Mouse (Mus musculus): ENCODE measurements around the gene Msh3.

The Msh3 gene

DNA sequence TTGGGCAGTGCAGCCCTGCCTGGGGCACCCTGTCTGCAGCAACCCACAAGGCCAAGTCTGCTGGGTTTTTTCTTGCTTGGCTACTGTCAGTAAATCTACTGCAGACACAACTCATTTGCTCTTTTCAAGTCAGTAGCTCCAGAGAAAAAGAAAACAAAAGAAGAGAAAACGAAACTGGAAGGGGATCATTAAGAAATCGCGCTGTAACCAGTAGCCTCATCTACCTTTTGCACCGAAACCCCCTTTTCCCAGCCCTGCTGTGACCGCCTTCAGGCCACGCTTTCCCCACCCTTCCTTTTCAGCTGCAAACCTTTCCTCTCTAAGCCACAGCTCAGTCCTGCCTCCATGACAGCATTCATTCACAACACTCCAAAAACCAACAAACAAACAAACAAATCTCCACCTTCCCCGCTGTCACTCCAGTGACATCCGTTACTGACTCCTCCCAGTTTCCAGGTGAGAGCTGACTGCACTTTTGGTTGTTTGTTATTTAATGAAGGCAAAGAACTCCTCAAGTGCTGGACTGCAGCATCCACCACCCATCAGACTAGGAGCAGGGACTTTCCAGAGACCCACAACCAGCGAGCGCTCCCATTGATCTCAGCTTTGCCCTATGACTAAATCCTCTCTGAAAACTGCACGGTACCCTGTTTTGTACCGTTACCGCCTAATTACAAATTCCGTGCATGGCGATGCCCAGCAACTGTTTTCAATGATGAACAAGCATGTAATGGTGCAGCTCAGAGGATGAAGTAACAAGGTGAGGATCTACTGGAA lies 22.5 kb downstream of the Msh3 start:
- DNase-seq (ENCODE audit: low read depth in 2 of 2, low spot score in 2 of 2) = no peak

- no peak for DNase-seq (ENCODE audit: low read depth in 2 of 2, low spot score in 2 of 2)
These were observed 24.2 kb downstream of the Msh3 start for GRCm38 (mm10) chr13:92330621-92331020.

- DNase-seq (ENCODE audit: low read depth in 2 of 2, low spot score in 2 of 2) = no peak
These were observed 26.8 kb downstream of the Msh3 start for GRCm38 (mm10) chr13:92328000-92328399.

- DNase-seq (ENCODE audit: low read depth in 2 of 2, low spot score in 2 of 2) = no peak
These were observed 28.8 kb downstream of the Msh3 start for GRCm38 (mm10) chr13:92326030-92326429.

DNA sequence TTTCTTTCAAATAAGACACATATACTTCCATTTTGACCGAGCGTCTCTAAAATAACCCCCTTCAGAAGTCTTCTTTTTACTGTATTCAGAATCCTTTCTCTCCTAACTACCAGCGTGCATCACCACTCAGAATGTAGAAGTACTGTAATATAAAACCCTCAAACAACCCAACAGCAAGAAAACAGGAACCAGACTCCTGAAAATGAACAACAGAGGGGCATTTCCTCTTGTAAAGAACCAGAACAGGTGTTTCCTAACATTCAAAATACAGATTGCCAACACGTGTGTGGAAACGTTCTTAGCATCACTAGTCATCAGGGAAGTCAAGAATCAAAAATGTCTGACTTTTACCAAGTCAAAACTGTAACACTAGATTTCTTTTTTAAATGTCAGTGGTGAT lies 34.0 kb downstream of the Msh3 start:
- DNase-seq (ENCODE audit: low read depth in 2 of 2, low spot score in 2 of 2) = no peak

DNA sequence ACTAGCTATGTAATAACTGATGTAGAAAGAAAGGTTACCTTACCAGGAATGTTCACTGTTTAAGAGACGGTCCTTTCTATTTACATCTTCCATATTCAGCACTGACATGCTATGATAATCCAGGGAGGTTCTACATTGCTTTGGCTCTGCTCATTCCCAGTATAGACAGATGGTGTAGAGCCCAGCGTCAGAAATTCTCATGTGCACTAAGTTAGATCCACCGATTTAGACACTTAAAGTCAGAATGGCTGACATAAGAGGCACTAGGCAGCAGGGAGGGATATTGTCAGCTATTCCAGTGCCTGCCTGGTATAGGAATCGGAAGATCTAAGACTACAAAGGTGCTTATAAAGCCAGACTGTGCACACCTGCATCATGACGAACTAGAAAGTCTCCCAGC lies 40.2 kb downstream of the Msh3 start:
- no peak for DNase-seq (ENCODE audit: low read depth in 2 of 2, low spot score in 2 of 2)

DNA sequence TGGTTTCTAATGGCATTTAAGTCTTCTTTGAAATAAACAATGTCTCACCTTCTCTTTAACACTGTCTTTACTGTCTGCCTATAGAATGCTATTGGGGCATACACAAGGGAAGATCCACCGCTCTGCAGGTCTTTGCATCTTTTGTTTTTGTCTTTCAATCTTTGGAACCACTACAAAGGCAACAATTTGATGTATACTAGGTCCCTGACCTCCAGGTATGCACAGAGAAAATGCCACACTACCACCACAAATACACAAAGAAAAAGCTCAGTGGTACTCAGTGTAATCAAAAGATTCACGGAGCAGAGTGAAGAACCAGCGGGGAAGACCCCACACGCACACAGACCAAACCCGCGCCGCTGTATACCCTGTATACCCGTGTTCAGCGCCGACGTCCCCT lies 49.1 kb downstream of the Msh3 start, which contains the start of gene Gm20379:
Gene Gm20379 (plus strand): TSS at position 301 of the 400 bp plus-strand sequence.
- DNase-seq (ENCODE audit: low read depth in 2 of 2, low spot score in 2 of 2) = no peak

DNA sequence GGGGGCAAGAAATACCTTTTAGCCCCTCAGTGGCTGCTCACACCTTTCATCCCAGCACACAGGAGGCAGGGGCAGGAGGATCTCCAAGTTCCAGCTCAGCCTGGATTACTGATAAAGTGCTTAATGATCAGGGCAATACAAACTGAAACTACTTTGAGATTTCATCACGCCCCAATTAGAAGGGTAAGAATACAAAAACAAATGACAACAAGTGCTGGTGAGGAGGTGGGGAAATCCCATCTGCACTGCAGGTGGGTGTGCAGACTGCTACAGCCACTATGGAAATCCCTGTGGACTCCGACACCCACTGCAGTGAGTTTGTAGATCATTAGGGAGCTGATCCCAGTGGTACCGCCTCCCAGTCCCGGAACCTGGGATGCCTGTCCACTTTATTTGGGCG lies 50.5 kb downstream of the Msh3 start:
- no peak for DNase-seq (ENCODE audit: low read depth in 2 of 2, low spot score in 2 of 2)

GRCm38 (mm10) chr13:92303062-92303948 lies 51.5 kb downstream of the Msh3 start:
- no peak for DNase-seq (ENCODE audit: low read depth in 2 of 2, low spot score in 2 of 2)

- no peak for DNase-seq (ENCODE audit: low read depth in 2 of 2, low spot score in 2 of 2)
These were observed 52.3 kb downstream of the Msh3 start for GRCm38 (mm10) chr13:92302466-92302865.

DNA sequence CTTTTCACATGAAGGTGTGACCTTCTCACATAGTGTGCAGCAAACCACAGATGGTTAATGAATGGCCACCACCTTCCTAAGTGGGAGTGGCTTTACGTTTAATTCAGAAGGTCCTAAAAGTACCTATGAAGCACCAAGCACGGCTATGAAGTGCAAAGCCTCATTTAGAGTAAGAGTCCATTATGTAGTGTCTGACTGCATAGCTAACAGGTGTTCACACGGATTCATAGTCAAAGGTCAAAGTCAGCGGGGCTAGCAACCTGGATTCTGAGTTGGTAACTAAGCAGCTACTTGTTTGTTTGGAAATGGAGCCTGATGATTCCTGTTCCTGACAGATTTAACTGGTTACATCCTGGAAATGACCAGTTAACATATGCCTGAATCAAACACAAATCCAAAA lies 53.0 kb downstream of the Msh3 start:
- DNase-seq (ENCODE audit: low read depth in 2 of 2, low spot score in 2 of 2) = no peak

DNA sequence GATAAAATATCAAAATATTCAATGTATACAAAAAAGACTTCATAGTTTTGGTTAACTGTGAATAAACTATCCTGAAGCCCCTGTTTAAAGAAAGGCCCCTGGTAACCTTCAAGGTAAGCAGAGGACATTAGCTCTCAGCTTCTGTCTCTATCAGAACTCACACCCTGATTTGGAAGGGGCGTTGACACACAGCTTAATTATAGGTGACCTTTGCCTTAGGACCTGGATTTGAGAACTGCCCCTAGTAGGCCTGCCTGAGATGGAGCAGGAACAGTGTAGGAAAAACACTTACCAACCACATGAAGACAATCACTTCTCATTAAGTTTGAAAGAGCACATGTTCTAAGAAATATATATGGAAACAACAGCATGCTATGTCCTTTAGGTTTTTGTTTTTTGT lies 55.3 kb downstream of the Msh3 start:
- no peak for DNase-seq (ENCODE audit: low read depth in 2 of 2, low spot score in 2 of 2)

GRCm38 (mm10) chr13:92297021-92297420 lies 57.8 kb downstream of the Msh3 start:
- DNase-seq (ENCODE audit: low read depth in 2 of 2, low spot score in 2 of 2) = no peak

GRCm38 (mm10) chr13:92296490-92296889 lies 58.3 kb downstream of the Msh3 start:
- DNase-seq (ENCODE audit: low read depth in 2 of 2, low spot score in 2 of 2) = no peak

DNA sequence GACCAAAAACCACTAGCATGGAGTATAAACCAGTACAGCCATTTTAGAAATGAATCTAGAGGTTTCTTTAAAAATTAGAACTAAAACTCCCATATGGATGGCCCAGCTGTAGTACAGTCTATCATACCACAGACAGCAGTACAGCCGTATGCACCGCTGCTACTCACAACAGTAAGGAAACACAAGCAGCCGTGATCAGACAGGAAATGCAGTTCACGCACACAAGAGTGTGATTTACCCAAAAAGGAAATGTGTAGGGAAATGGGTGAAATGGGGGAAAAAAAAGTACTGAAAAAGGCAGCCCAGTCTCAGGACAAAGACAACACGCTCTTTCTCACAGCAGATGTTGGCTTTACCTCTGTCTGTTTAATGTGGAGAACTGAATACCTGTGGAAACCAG lies 60.9 kb downstream of the Msh3 start:
- no peak for DNase-seq (ENCODE audit: low read depth in 2 of 2, low spot score in 2 of 2)

DNA sequence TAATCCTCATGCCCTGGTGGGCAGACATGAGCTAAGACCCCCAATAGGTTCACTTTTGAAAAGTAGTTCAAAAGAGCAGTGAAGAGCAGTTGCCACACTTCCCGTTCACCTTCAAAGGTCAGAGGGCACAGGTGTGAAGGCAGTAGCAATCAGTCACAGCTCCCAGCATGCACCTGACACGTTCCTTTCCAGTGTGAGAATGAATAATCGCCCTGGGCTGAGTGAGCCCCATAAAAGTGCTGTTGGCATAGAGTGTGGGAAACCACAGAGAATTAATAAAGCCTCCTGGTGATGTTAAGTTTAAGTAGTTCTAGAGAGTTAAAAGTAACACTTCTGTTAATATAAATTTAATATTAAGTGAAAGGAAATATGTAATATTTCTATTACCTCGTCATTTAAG lies 63.2 kb downstream of the Msh3 start:
- DNase-seq (ENCODE audit: low read depth in 2 of 2, low spot score in 2 of 2) = no peak

DNA sequence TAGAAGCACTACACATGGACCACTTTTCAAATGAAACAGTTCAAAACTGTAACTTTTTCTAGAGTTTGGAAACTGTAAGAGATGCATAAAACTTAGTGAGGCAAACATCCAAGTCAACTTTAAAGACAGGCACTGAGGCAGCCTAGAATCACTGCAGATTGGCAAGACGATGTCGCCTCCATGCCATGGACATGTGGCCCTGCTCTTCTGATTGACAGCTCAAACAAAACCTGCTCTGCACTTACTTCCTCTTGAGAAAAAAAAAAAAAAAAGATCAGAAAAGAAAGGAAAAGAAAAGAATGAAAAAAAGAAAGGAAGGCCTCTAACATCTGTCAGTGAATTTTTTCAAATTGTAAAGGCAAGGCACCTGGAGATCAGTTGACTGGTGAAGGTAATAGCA lies 77.8 kb downstream of the Msh3 start:
- DNase-seq (ENCODE audit: low read depth in 2 of 2, low spot score in 2 of 2) = no peak

- no peak for DNase-seq (ENCODE audit: low read depth in 2 of 2, low spot score in 2 of 2)
These were observed 79.5 kb downstream of the Msh3 start for GRCm38 (mm10) chr13:92275292-92275691.

DNA sequence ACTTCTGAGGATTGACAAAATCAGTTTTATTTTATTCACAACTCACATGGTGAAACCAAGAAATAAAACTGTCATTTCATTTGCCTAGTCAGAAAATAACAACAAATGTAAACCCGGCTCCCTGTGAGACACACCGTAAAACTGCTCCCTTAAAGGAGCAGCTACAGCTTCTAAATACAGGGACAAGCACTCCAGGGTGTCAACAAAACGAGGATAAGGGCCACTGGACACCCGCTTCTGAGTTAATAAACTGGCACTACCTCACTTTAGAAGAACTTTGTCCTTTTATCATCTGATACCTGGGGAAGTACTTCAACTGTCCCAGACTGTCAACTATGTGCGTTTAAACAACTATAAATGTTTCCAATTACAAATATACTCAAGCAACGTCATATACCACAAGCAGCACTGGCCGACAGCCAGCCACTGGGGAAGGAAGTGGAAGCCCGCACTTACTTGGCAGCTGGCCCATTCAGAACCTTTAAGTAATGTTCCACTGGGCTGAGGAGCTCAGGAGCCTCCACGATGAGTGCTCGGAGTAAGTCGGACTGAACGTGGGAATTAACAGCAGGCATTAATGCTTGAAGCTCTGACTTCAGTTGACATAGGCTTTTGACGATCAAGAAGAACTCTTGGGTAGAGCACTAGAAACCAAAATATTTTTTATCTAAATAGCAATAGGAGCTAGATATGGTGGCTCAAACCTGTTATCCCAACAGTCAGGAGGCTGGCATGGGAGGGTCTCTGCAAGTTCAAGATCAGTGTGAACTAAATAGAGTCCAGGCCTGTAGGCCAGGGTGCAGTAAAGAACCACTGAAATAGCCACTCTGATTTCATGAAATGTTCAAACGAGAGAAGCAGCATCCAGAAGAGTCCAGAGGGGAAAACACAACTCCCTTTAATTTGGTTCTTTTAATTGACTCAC lies 80.3 kb downstream of the Msh3 start:
- DNase-seq (ENCODE audit: low read depth in 2 of 2, low spot score in 2 of 2) = peak; percentile 11 to 19

- no peak for DNase-seq (ENCODE audit: low read depth in 2 of 2, low spot score in 2 of 2)
These were observed 87.7 kb downstream of the Msh3 start for GRCm38 (mm10) chr13:92267076-92267475.

- DNase-seq (ENCODE audit: low read depth in 2 of 2, low spot score in 2 of 2) = no peak
These were observed 91.2 kb downstream of the Msh3 start for GRCm38 (mm10) chr13:92263566-92263965.
